Comparison of ENCODE assay signal across 8 mouse cellular contexts in genomic region chr8:107048061-107048941, GRCm38 (mm10). TPM values are rescaled to one million over a fixed set of nuclear protein-coding genes. Genes with fewer than 3 reads are reported as not detected.
DNase-seq lines count a peak whose midpoint lies in the region; ATAC-seq and TF ChIP-seq lines count a peak whose summit lies in the region.

TSS of gene Pdf (minus strand) at chr8:107048614.

- no peaks in the 10 kb centered on the region for H3K79me2 ChIP-seq in heart, adult 2 months (replicated peaks; ENCODE audit: control insufficient read depth, insufficient read depth, low read length)

- peaks cover 17% of the 10 kb centered on the region for H3K4me1 ChIP-seq in embryonic facial prominence, embryonic 13.5 days
- H3K4me1 ChIP-seq in heart, adult 2 months (ENCODE audit: control insufficient read depth, insufficient read depth, low read length), result peaks cover 5% of the 10 kb centered on the region
- H3K4me1 ChIP-seq in limb, embryonic 12.5 days (replicated peaks), result peaks cover 17% of the 10 kb centered on the region
- 0 out of 2 replicates have a peak, but pooled peaks cover 6% of the 10 kb centered on the region for H3K4me1 ChIP-seq in midbrain, embryonic 14.5 days (ENCODE audit: control insufficient read depth, insufficient read depth, low read length)

- no peaks in the 10 kb centered on the region for H3K27me3 ChIP-seq in embryonic facial prominence, embryonic 13.5 days
- no peaks in the 10 kb centered on the region for H3K27me3 ChIP-seq in heart, adult 2 months (ENCODE audit: control insufficient read depth, insufficient read depth, low read length)
- no peaks in the 10 kb centered on the region for H3K27me3 ChIP-seq in limb, embryonic 12.5 days
- H3K27me3 ChIP-seq in midbrain, embryonic 14.5 days (ENCODE audit: control insufficient read depth, insufficient read depth, low read length), result no peaks in the 10 kb centered on the region

- TF ChIP-seq POLR2A in heart, adult 2 months (IDR thresholded peaks at IDR 0.05; ENCODE audit: insufficient read depth, low read depth, low read length), result peak; percentile 82

- H3K36me3 ChIP-seq in embryonic facial prominence, embryonic 13.5 days, result peaks cover 82% of the 10 kb centered on the region
- peaks cover 13% of the 10 kb centered on the region for H3K36me3 ChIP-seq in heart, adult 2 months (ENCODE audit: control insufficient read depth, insufficient read depth, low read length)
- peaks cover 82% of the 10 kb centered on the region for H3K36me3 ChIP-seq in limb, embryonic 12.5 days
- H3K36me3 ChIP-seq in midbrain, embryonic 14.5 days (ENCODE audit: control insufficient read depth, insufficient read depth, low read length), result peaks cover 76% of the 10 kb centered on the region

- peak; percentile 73 for ATAC-seq in embryonic facial prominence, embryonic 13.5 days (ENCODE audit: insufficient number of reproducible peaks, insufficient read depth, low FRiP score, low TSS enrichment, low read depth)
- peak; percentile 79; the same call in 1 of the 2 replicates for ATAC-seq in limb, embryonic 12.5 days (ENCODE audit: insufficient number of reproducible peaks, insufficient read depth, low FRiP score, low TSS enrichment, low read depth)
- peak; percentile 82 for ATAC-seq in midbrain, embryonic 14.5 days (ENCODE audit: low FRiP score, low TSS enrichment)

- TF ChIP-seq CTCF in heart, adult 2 months (IDR thresholded peaks at IDR 0.05), result 0 out of 2 replicates have a peak, but pooled peaks have one; percentile 13

- intact Hi-C loops in heart, adult 2 months (cut with DNase I), result loop anchor here (1.0 kb wide), 1 partner anchor 17 kb away; the partner anchor contains the start of gene Vps4a

- no peaks in the 10 kb centered on the region for H3K9me3 ChIP-seq in embryonic facial prominence, embryonic 13.5 days
- no peaks in the 10 kb centered on the region; the same call in 1 of the 2 replicates for H3K9me3 ChIP-seq in limb, embryonic 12.5 days
- no peaks in the 10 kb centered on the region for H3K9me3 ChIP-seq in midbrain, embryonic 14.5 days (ENCODE audit: control insufficient read depth, low read length)

- peak; percentile 31 for DNase-seq in 3134 (ENCODE audit: extremely low read depth, insufficient read length, low spot score)
- peak; percentile 91 for DNase-seq in adrenal gland, postnatal 36 days
- peak; percentile 88 to 89 for DNase-seq in heart, adult 2 months
- peak; percentile 72 to 81 for DNase-seq in kidney, adult 8-10 months
- peak; percentile 86 for DNase-seq in midbrain, embryonic 14.5 days
- peak; percentile 75 to 77 for DNase-seq in spleen, adult 18-20 months

- peak within 1 kb of the TSS; percentile 93 for H3K27ac ChIP-seq in embryonic facial prominence, embryonic 13.5 days
- peak within 1 kb of the TSS; percentile 88 for H3K27ac ChIP-seq in heart, adult 2 months
- H3K27ac ChIP-seq in limb, embryonic 12.5 days, result peak within 1 kb of the TSS; percentile 96
- H3K27ac ChIP-seq in midbrain, embryonic 14.5 days (replicated peaks; ENCODE audit: low read depth, low read length), result peak within 1 kb of the TSS; percentile 86

- WGBS in embryonic facial prominence, embryonic 13.5 days, result under 1% methylated on average over 86 of the region's 87 CpGs
- under 1% methylated on average over 87 of the region's 87 CpGs for WGBS in heart, adult 2 months
- WGBS in limb, embryonic 12.5 days, result under 1% methylated on average over 87 of the region's 87 CpGs
- under 1% methylated on average over 87 of the region's 87 CpGs for WGBS in midbrain, embryonic 14.5 days

- peak within 1 kb of the TSS; percentile 88 for H3K4me2 ChIP-seq in embryonic facial prominence, embryonic 13.5 days
- peak within 1 kb of the TSS; percentile 89 for H3K4me2 ChIP-seq in limb, embryonic 12.5 days
- H3K4me2 ChIP-seq in midbrain, embryonic 14.5 days (ENCODE audit: low read length), result peak within 1 kb of the TSS; percentile 83

- H3K4me3 ChIP-seq in embryonic facial prominence, embryonic 13.5 days, result peak within 1 kb of the TSS; percentile 91
- peak within 1 kb of the TSS; percentile 87 for H3K4me3 ChIP-seq in heart, adult 2 months
- H3K4me3 ChIP-seq in limb, embryonic 12.5 days (replicated peaks), result peak within 1 kb of the TSS; percentile 92
- peak within 1 kb of the TSS; percentile 71 for H3K4me3 ChIP-seq in midbrain, embryonic 14.5 days (replicated peaks; ENCODE audit: low read depth, low read length)

- 0 out of 2 replicates have a peak, but pooled peaks have one; percentile 47 for TF ChIP-seq EP300 in heart, adult 2 months (IDR thresholded peaks at IDR 0.05; ENCODE audit: insufficient read depth, low read depth, low read length)

- peak within 1 kb of the TSS; percentile 93 for H3K9ac ChIP-seq in embryonic facial prominence, embryonic 13.5 days
- peak within 1 kb of the TSS; percentile 89 for H3K9ac ChIP-seq in heart, adult 2 months (ENCODE audit: low read depth, low read length)
- H3K9ac ChIP-seq in limb, embryonic 12.5 days (replicated peaks), result peak within 1 kb of the TSS; percentile 90
- peak within 1 kb of the TSS; percentile 75 for H3K9ac ChIP-seq in midbrain, embryonic 14.5 days (replicated peaks; ENCODE audit: low read length)

RNA-seq across cellular contexts. Expression of gene Pdf, which starts in this region (rescaled TPM):
- total RNA-seq in adrenal gland, postnatal 36 days (2021), result 10 to 100 TPM; 50.5 to 62.1 TPM
- 51.1 and 55.7 TPM in 2 replicates for polyA plus RNA-seq in embryonic facial prominence, embryonic 13.5 days (2015; fragmentation: Nextera tagmentation; extraction: Ambion mirVana)
- 10 to 100 TPM; 60.6 to 64.8 TPM for total RNA-seq in heart, adult 2 months (2021)
- polyA plus RNA-seq in heart, adult 2 months (2012; rRNA removed), result 56.0 and 68.7 TPM in 2 replicates
- polyA plus RNA-seq in limb, embryonic 12.5 days (2016; fragmentation: Nextera tagmentation; extraction: Ambion mirVana), result 58.2 and 61.4 TPM in 2 replicates
- polyA plus RNA-seq in midbrain, embryonic 14.5 days (2014; fragmentation: Nextera tagmentation; extraction: Ambion mirVana), result 29.1 and 33.0 TPM in 2 replicates

Comparison
In these comparisons a context has a peak if more than half of its experiments do, and no peak if none do; other contexts are left out.
1. Peak in every context shown above with its lines: DNase-seq, ATAC-seq, H3K4me3 ChIP-seq and H3K27ac ChIP-seq.
2. DNase-seq: peak in every context shown above with its lines; median percentile 91 in adrenal gland, postnatal 36 days; 88 in heart, adult 2 months; 86 in midbrain, embryonic 14.5 days; 76 in kidney, adult 8-10 months; 76 in spleen, adult 18-20 months; 31 in 3134.